Mouse (Mus musculus) liver, adult 2 months (tissue): Measurements from ENCODE around the gene Nsa2.

Source experiments
- CTCF ChIP-seq: fragments of 200-500 bp; IDR thresholded peaks from 2 replicates; pipeline ENCODE4 v1.5.1; 2011; ENCODE audit warnings: low read depth, low read length, control low read depth
- POLR2A ChIP-seq: fragments of 200-500 bp; IDR thresholded peaks from 2 replicates; pipeline ENCODE4 v1.6.1; 2011; ENCODE audit warnings: low read length, control low read depth; ENCODE audit not compliant: insufficient read depth; ENCODE audit errors: extremely low read depth

GRCm38 (mm10) chr13:97137466-97138400, at the start of gene Nsa2, which contains the start of gene Gfm2:
- peak; percentile 70 for TF ChIP-seq POLR2A
- TF ChIP-seq CTCF = no peak
